Mouse (Mus musculus) adrenal gland, adult (tissue): Measurements from ENCODE around the gene Gabrr3.
"Not testable (repeated sequence)": the region's sequence is repeated elsewhere in the genome, so short reads cannot be mapped to it uniquely, and the experiment has no call there.

Experiments used
- DNase-seq, 2 experiments: peaks; one replicate each; pipeline ENCODE4 v3.0.0; 2022 to 2023; ENCODE audit warnings: low spot score in 1 of 2; ENCODE audit not compliant: inconsistent age in 2 of 2

Gene Gabrr3

DNA sequence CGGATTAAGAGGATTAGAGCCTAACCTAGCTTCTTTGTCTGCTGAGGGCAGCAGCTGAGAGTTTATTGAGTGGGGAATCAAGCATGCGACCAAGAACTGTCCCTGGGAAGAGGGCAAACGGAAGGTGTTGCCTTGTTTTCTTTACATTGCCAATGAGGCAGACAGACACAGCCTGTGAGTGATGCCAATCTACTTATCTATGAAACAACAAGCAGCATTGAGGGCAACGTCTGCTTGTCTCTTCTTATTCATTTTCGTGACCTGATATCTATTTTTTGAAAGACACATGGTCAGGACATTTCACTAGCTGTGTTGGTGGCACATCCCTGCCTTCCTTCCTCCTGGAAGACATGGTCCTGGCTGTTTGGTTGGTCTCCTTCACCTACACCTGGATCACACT is at the start of gene Gabrr3:
TSS of gene Gabrr3 (plus strand) at position 301 of the 400 bp plus-strand sequence.
- DNase-seq, result no peak

- no peak for DNase-seq
Measured at GRCm38 (mm10) chr16:59363893-59364292, 43.2 kb upstream of the Gabrr3 start, which contains the start of gene Olfr209. TSS of gene Olfr209 (minus strand) at chr16:59363993.

DNA sequence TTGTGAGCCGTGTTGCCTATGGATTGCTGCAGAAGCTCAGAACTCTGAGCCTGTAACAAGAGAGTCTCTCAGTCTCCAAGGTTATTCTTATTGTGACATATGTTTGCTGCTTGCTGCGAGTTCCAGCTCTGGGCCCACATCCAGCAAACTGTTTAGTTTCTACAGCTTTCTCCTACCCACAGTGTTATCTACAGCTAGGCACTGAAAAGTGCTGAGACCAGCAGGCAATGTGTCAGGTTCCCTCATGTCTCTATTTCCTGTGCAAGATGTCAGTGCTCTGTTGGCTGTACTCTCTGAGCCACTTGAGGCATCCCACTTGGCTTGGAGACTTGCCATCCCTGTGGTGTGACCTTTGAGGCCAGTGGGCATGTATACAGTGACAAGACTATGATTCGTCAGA is 13.8 kb upstream of the Gabrr3 start:
- no peak for DNase-seq

GRCm38 (mm10) chr16:59401102-59401501 is 6.0 kb upstream of the Gabrr3 start:
- DNase-seq, result no peak

GRCm38 (mm10) chr16:59401985-59402384 is 5.1 kb upstream of the Gabrr3 start:
- DNase-seq, result no peak

DNA sequence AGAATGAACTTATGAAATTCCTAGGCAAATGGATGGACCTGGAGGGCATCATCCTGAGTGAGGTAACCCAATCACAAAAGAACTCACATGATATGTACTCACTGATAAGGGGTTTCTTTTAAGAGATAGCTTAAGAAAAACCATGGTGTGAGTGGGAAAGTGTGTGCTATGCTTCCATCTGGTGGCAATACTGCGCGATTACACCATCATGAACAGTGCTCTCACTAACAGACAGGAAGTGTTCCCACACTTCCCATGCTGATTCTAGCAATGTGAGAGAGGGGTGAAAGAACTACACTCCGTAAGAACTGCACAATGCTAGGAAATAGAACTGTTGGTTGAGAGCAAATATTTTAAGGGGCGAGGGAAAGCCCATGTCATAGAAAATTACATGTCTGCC is 3.4 kb upstream of the Gabrr3 start:
- DNase-seq, result peak in 1 of 2 experiments; percentile 56

DNA sequence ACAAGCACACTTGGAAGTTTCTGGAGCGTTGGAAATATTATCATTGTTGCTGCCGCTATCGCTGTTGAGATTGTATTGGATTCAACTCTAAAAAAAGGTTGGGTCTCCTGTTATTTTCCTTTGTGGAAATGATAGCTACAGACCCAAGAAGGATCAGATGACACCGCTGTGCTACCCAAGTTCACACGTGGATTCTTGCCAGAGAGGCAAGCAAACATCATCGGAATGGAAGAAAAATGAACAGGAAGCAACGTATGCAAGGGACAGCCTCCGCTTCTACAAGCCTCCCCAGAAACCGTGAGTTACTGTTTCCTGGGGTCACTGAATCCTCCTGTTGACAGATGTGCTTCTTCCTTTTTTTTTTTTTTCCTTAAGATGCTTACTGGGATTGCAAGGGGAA is 2.3 kb upstream of the Gabrr3 start:
- DNase-seq, result no peak

DNA sequence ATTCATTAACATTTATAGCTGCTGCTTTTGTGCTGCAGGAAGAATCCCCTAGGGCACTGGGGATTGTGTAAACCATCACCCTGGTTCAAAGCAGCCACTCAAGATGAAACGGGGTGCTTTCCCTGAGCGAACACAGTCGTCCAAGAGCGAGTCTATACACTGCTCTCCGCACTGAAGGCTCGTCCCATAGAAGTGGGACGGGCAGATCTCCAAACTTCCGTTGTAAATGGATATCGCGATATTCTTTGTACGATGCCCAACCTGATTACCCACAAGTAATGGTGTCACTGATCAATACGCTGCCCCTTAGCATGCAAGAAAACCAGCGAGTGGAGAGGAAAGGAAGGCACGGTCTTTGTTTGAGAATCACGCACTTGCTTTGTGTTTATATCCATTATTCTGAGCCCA is 2.2 kb downstream of the Gabrr3 start:
- DNase-seq, result no peak

DNA sequence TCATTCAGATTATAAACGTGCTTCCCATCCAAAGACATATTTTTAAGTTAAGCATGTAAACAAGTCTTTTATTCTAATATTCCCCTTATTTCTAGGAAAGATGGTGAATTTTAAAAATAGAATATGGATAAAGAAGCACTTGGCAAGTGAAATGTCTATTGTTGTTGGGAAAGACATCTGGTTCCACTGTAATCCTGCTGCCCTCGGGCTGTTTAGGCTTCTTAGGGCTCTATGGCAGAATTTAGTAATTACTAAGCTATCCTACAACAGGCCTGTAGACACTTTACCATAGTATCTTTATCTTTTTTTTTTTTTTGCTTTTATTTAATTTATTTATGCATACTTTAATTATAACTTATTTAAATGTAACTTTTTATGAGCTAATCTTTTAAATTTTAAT is 2.7 kb downstream of the Gabrr3 start:
- no peak for DNase-seq

- DNase-seq, result peak in 1 of 2 experiments; percentile 44
Measured at GRCm38 (mm10) chr16:59413475-59413874, 6.3 kb downstream of the Gabrr3 start.

GRCm38 (mm10) chr16:59420237-59420866 is 13.2 kb downstream of the Gabrr3 start:
- no peak for DNase-seq

DNA sequence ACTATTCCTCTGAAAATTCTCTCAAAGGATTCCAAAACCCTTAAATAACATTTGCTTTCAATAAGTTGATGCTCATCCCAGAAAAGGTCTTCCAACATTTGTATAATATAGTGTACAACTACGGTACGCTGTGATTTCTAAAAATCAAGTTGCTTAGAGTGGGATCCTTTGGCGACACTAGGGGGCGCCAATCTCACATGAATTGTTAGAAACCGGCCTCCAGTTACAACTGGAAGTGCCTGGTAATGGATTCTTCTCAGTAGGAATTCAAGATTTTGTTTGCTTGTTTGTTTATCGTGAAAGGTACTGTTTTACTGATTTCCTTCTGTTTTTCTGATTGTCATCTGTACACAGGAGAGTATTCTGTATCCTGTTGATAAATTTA is 13.7 kb downstream of the Gabrr3 start:
- DNase-seq, result peak; percentile 51 to 88

- DNase-seq, result no peak
Measured at GRCm38 (mm10) chr16:59421571-59422345, 14.6 kb downstream of the Gabrr3 start.

GRCm38 (mm10) chr16:59427960-59428359 is 20.8 kb downstream of the Gabrr3 start:
- DNase-seq, result no peak

DNA sequence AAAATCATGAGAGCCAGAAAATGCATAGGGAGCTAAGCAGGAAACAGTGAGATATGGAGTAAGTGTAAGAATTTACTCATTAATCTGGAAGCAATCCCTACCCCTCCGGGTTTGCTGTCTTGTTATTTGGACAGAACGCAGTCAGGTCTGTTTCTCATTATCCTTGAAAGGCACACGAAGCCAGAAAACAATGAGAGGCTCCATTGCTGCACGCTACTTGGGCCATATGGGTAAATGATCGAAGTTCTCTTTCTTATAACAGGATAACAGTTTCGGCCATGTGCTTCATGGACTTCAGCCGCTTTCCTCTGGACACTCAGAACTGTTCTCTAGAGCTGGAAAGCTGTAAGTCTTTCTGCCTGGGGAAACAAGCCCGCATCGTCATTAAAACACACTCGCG is 26.0 kb downstream of the Gabrr3 start:
- no peak for DNase-seq

- no peak for DNase-seq
Measured at GRCm38 (mm10) chr16:59444880-59445559, 37.9 kb downstream of the Gabrr3 start.

DNA sequence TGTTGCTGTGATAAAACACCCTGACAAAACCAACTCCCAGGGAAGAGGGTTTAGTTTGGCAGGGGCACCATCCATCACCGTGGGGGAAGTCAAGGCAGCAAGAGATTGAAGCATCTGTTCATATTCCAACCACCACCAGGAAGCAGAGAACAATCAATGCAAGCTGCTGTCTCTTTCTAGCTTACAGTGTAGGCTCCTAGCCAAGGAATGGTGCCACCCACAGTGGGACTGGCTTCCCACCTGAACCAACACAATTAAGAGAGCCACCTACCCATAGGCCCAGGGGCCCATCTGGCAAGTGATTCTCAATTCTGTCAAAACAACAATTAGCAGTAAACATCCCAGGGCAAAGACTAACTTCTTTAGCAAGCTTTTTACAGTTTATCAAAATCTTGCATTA is 41.0 kb downstream of the Gabrr3 start:
- no peak for DNase-seq

GRCm38 (mm10) chr16:59449092-59449491 is 42.0 kb downstream of the Gabrr3 start:
- DNase-seq, result no peak

DNA sequence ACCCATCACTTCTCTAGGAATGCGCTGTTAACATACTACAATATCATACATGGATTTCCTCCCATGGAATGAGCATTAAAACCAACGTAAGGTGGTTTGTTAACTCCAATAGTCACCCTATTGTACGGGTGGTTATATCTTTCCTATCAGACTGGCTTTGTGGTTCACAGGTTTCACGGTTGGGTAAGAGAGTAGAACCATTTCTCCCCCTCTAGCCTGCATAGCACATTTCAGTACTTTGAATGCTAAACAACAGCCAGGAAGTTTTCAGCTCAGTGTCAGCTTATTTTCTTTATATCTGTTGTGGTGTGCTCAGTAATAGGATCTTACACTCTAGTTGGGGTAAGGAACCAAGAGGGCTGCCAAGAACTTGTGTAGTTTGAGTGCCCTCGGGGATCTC is 44.7 kb downstream of the Gabrr3 start:
- DNase-seq, result no peak

- DNase-seq, result not testable (repeated sequence)
Measured at GRCm38 (mm10) chr16:59459259-59459861, 52.2 kb downstream of the Gabrr3 start.

- no peak for DNase-seq
Measured at GRCm38 (mm10) chr16:59463567-59463966, 56.4 kb downstream of the Gabrr3 start.

- no peak for DNase-seq
Measured at GRCm38 (mm10) chr16:59463973-59464372, 56.8 kb downstream of the Gabrr3 start.
